Mouse (Mus musculus): ENCODE measurements around the gene Des. TPM values are rescaled to one million over a fixed set of nuclear protein-coding genes. Genes with fewer than 3 reads are reported as not detected.

The Des gene
- total and polyA plus RNA-seq, 2 experiments from 2014 or later: 639 to 1,187 TPM

DNA sequence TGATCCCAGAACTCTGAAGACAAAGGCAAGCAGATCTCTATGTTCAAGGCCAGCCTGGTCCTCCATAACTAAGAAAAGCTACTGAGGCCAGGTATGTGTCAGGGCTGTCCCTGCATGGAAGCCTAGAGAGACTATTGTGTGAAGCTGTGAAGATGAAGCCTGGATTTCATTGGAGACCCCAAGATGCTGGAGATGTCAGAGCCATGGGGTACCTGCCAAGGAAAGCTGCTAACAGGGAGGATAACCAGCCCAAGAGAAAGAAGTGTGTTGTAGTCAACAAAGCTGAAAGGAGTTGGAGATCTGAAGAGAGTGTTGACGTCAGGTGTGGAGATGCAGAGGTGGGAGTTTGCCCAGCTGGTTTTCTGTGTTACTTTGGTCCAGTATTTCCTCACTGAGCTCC, 28.9 kb upstream of the Des start:
- H3K27ac ChIP-seq (ENCODE audit: low read depth): no peak overlapping the region
- no peaks in the 10 kb centered on the region for H3K27me3 ChIP-seq (ENCODE audit: control insufficient read depth, insufficient read depth, low read length)
- no peak overlapping the region for H3K4me3 ChIP-seq (ENCODE audit: low read depth, low read length)
- ATAC-seq (ENCODE audit: insufficient read depth, low read depth): no peak
- H3K9me3 ChIP-seq (replicated peaks; ENCODE audit: control insufficient read depth, low read length): no peaks in the 10 kb centered on the region
- H3K4me1 ChIP-seq (ENCODE audit: control insufficient read depth, insufficient read depth): no peaks in the 10 kb centered on the region
- no peaks in the 10 kb centered on the region for H3K36me3 ChIP-seq (replicated peaks; ENCODE audit: control insufficient read depth, insufficient read depth, low read length)
- TF ChIP-seq CTCF (IDR thresholded peaks at IDR 0.05; ENCODE audit: low read depth) (no peak), EP300 (IDR thresholded peaks at IDR 0.05; ENCODE audit: low read depth) (no peak)
- no peak for DNase-seq (ENCODE audit: low spot score)
- 67% methylated on average over 1 of the region's 1 CpGs for WGBS
- no peak overlapping the region for H3K4me2 ChIP-seq (ENCODE audit: low read depth, low read length)
- H3K9ac ChIP-seq (replicated peaks; ENCODE audit: low read depth, low read length): no peak overlapping the region

DNA sequence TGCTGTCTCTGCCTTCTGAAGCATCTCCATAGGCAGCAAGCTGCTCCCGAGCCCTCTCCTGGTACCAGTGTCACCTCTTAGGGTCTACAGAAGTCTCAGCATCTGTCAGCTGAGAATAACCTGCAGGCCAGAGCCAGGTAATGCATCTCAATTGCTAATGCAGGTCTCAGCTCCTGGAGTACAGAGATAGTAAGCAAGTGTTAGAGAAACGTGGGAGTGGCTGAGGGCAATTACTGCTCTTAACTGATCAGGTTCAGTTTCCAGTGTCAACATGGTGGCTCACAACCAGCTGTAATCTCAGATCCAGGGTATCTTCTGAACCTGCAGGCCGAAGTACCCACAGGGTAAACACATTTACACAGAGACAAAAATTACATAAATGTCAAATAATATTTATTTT, 23.7 kb upstream of the Des start:
- Histone ChIP-seq H3K4me3 (ENCODE audit: low read depth, low read length) (no peak overlapping the region), H3K36me3 (replicated peaks; ENCODE audit: control insufficient read depth, insufficient read depth, low read length) (no peaks in the 10 kb centered on the region), H3K27me3 (ENCODE audit: control insufficient read depth, insufficient read depth, low read length) (0 out of 2 replicates have a peak, but pooled peaks cover 3% of the 10 kb centered on the region), H3K9ac (replicated peaks; ENCODE audit: low read depth, low read length) (no peak overlapping the region), H3K27ac (ENCODE audit: low read depth) (no peak overlapping the region), H3K4me1 (ENCODE audit: control insufficient read depth, insufficient read depth) (no peaks in the 10 kb centered on the region), H3K4me2 (ENCODE audit: low read depth, low read length) (no peak overlapping the region), H3K9me3 (replicated peaks; ENCODE audit: control insufficient read depth, low read length) (no peaks in the 10 kb centered on the region)
- WGBS: 60% methylated on average over 3 of the region's 3 CpGs
- DNase-seq (ENCODE audit: low spot score) (no peak), ATAC-seq (ENCODE audit: insufficient read depth, low read depth) (no peak)
- TF ChIP-seq EP300 (IDR thresholded peaks at IDR 0.05; ENCODE audit: low read depth): no peak
- no peak for TF ChIP-seq CTCF (IDR thresholded peaks at IDR 0.05; ENCODE audit: low read depth)

DNA sequence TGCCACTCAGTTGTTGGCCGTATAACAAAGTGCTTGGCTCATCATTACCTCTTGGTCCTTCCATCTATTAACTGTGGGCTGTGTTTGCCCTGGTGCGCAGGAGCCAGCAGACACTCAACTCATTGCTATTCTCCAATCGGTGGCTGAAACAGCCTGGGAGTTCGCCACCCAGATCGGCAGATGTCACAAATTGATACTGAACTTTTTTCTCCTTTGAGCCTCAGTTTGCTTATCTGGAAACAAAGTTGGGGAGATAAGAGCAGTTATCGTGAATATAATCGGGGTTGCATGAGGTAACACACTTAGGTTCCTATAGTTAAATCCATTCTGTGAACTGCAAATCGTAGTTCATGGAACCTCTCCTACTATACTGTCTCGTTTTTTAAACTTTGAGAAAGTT, 23.0 kb upstream of the Des start:
- no peak for DNase-seq (ENCODE audit: low spot score)
- Histone ChIP-seq H3K9me3 (replicated peaks; ENCODE audit: control insufficient read depth, low read length) (no peaks in the 10 kb centered on the region), H3K27me3 (ENCODE audit: control insufficient read depth, insufficient read depth, low read length) (peaks cover 5% of the 10 kb centered on the region; the same call in 1 of the 2 replicates), H3K27ac (ENCODE audit: low read depth) (no peak overlapping the region), H3K4me2 (ENCODE audit: low read depth, low read length) (no peak overlapping the region), H3K4me1 (ENCODE audit: control insufficient read depth, insufficient read depth) (no peaks in the 10 kb centered on the region), H3K36me3 (replicated peaks; ENCODE audit: control insufficient read depth, insufficient read depth, low read length) (no peaks in the 10 kb centered on the region), H3K9ac (replicated peaks; ENCODE audit: low read depth, low read length) (no peak overlapping the region), H3K4me3 (ENCODE audit: low read depth, low read length) (no peak overlapping the region)
- WGBS: 70% methylated on average over 9 of the region's 9 CpGs
- no peak for ATAC-seq (ENCODE audit: insufficient read depth, low read depth)
- TF ChIP-seq EP300 (IDR thresholded peaks at IDR 0.05; ENCODE audit: low read depth) (no peak), CTCF (IDR thresholded peaks at IDR 0.05; ENCODE audit: low read depth) (no peak)

DNA sequence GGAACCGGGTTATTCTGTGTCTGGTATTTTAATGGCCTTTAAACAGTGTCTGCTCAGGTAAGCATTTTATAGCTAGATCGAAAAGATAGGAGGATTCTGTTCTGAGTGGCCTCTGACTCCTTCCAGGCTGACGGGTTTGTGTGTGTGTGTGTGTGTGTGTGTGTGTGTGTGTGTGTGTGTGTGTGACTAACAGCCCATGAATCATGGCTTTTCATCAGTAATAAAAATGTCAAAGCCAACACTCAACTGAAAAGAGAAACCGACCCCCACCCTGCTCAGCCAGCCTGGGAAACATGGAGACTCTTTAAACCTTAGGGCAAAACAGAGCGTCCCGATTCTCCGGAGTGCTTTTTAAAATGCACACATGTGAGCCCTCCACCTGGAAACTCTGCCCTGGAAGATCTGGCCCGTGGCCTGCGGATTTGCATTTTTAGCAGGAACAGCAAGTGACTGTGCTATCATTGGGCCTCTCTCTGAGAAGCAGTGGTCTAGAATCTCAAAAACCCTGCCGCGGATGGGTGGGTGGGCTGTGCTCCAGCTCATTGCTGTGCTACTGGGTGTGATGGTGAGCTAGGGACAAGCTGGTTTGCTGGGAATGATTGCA, 21.9 kb upstream of the Des start:
- ATAC-seq (ENCODE audit: insufficient read depth, low read depth) (no peak), DNase-seq (ENCODE audit: low spot score) (no peak)
- Histone ChIP-seq H3K36me3 (replicated peaks; ENCODE audit: control insufficient read depth, insufficient read depth, low read length) (no peaks in the 10 kb centered on the region), H3K27ac (ENCODE audit: low read depth) (no peak overlapping the region), H3K9me3 (replicated peaks; ENCODE audit: control insufficient read depth, low read length) (no peaks in the 10 kb centered on the region), H3K4me1 (ENCODE audit: control insufficient read depth, insufficient read depth) (no peaks in the 10 kb centered on the region), H3K4me2 (ENCODE audit: low read depth, low read length) (no peak overlapping the region), H3K27me3 (ENCODE audit: control insufficient read depth, insufficient read depth, low read length) (peaks cover 6% of the 10 kb centered on the region; the same call in 1 of the 2 replicates), H3K4me3 (ENCODE audit: low read depth, low read length) (no peak overlapping the region), H3K9ac (replicated peaks; ENCODE audit: low read depth, low read length) (no peak overlapping the region)
- TF ChIP-seq CTCF (IDR thresholded peaks at IDR 0.05; ENCODE audit: low read depth) (no peak), EP300 (IDR thresholded peaks at IDR 0.05; ENCODE audit: low read depth) (no peak)
- 53% methylated on average over 11 of the region's 11 CpGs for WGBS

DNA sequence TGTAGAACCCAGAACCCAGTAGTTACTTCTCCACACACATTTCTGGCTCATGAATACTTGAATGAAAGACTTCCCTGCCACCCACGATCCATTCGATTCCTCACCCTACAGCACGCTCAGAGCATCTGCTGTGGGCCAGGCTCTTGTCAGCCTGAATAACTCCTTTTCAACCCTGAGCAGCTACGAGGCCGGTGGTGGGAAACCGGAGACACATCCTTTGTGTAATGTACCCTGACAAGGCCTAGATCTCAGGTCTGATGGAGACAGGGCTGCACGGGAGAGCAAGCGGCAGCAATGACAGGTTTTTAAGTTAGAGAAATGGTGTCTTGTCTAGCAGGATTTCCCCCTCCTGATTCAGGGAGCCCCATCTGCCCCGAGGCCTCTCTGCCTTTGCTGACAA, 20.8 kb upstream of the Des start:
- no peak for DNase-seq (ENCODE audit: low spot score)
- no peak overlapping the region for H3K27ac ChIP-seq (ENCODE audit: low read depth)
- H3K4me3 ChIP-seq (ENCODE audit: low read depth, low read length): no peak overlapping the region
- no peak for TF ChIP-seq CTCF (IDR thresholded peaks at IDR 0.05; ENCODE audit: low read depth)
- TF ChIP-seq EP300 (IDR thresholded peaks at IDR 0.05; ENCODE audit: low read depth): no peak
- H3K4me2 ChIP-seq (ENCODE audit: low read depth, low read length): no peak overlapping the region
- H3K9ac ChIP-seq (replicated peaks; ENCODE audit: low read depth, low read length): no peak overlapping the region
- no peaks in the 10 kb centered on the region for H3K36me3 ChIP-seq (replicated peaks; ENCODE audit: control insufficient read depth, insufficient read depth, low read length)
- no peaks in the 10 kb centered on the region for H3K9me3 ChIP-seq (replicated peaks; ENCODE audit: control insufficient read depth, low read length)
- 66% methylated on average over 9 of the region's 9 CpGs for WGBS
- peaks cover 6% of the 10 kb centered on the region for H3K4me1 ChIP-seq (ENCODE audit: control insufficient read depth, insufficient read depth)
- peaks cover 6% of the 10 kb centered on the region; the same call in 1 of the 2 replicates for H3K27me3 ChIP-seq (ENCODE audit: control insufficient read depth, insufficient read depth, low read length)
- no peak for ATAC-seq (ENCODE audit: insufficient read depth, low read depth)

DNA sequence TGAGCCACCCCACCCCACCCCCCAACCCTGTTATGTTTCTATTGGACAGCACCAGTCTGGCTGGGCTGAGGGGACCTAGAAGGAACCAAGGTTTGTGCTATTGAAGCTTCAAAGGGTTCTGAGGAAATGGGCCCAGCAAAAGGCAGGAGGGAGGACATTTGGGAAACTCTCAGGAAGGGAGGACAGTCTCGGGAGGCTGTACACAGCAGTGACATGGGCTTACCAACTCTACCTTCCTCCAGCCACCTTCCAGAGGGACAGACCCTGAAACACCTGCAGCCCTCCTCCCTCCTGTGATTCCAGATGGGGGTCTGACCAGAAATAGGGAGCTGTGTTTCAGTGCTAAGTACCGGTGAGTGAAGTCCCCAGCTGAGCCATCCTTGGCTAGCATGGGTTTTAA, 19.6 kb upstream of the Des start:
- Histone ChIP-seq H3K27me3 (ENCODE audit: control insufficient read depth, insufficient read depth, low read length) (peaks cover 6% of the 10 kb centered on the region; the same call in 1 of the 2 replicates), H3K9me3 (replicated peaks; ENCODE audit: control insufficient read depth, low read length) (no peaks in the 10 kb centered on the region), H3K36me3 (replicated peaks; ENCODE audit: control insufficient read depth, insufficient read depth, low read length) (no peaks in the 10 kb centered on the region), H3K4me1 (ENCODE audit: control insufficient read depth, insufficient read depth) (peaks cover 16% of the 10 kb centered on the region), H3K9ac (replicated peaks; ENCODE audit: low read depth, low read length) (no peak overlapping the region), H3K4me3 (ENCODE audit: low read depth, low read length) (no peak overlapping the region), H3K27ac (ENCODE audit: low read depth) (no peak overlapping the region), H3K4me2 (ENCODE audit: low read depth, low read length) (no peak overlapping the region)
- DNase-seq (ENCODE audit: low spot score) (no peak), ATAC-seq (ENCODE audit: insufficient read depth, low read depth) (no peak)
- TF ChIP-seq EP300 (IDR thresholded peaks at IDR 0.05; ENCODE audit: low read depth) (no peak), CTCF (IDR thresholded peaks at IDR 0.05; ENCODE audit: low read depth) (no peak)
- 70% methylated on average over 2 of the region's 2 CpGs for WGBS

Data from heart, postnatal 0 days (tissue).